In genomic region chr7:73765186-73765903, GRCm38 (mm10) we compare ENCODE assay signal across 18 mouse cellular contexts. TPM values are rescaled to one million over a fixed set of nuclear protein-coding genes. Genes with fewer than 3 reads are reported as not detected.
DNase-seq lines count a peak whose midpoint lies in the region; ATAC-seq and TF ChIP-seq lines count a peak whose summit lies in the region.
"Had no signal": no experiment of that assay in that cellular context is flagged by ENCODE, and none has a peak within 500 bp of the region (broad histone marks: within the 10 kb centered on the region; RNA-seq: fewer than 3 reads in every experiment).

No protein-coding gene starts in this region.

- no peak for TF ChIP-seq EP300 in heart, adult 2 months (IDR thresholded peaks at IDR 0.05; ENCODE audit: insufficient read depth, low read depth, low read length)

- no peak for TF ChIP-seq POLR2A in heart, adult 2 months (IDR thresholded peaks at IDR 0.05; ENCODE audit: insufficient read depth, low read depth, low read length)
- TF ChIP-seq POLR2A in thymus, adult 2 months (IDR thresholded peaks at IDR 0.05; ENCODE audit: control insufficient read depth, extremely low read depth, insufficient read depth, low read length, poor library complexity) = no peak

- intact Hi-C loops in heart, adult 2 months (cut with DNase I) = no loop called here

- TF ChIP-seq CTCF in heart, adult 2 months (IDR thresholded peaks at IDR 0.05) = no peak
- TF ChIP-seq CTCF in thymus, adult 2 months (IDR thresholded peaks at IDR 0.05; ENCODE audit: borderline replicate concordance, control insufficient read depth, extremely low read depth, insufficient read depth, low read length, poor library complexity) = no peak

- ATAC-seq in erythroblast, adult 5-6 weeks (replicated peaks; ENCODE audit: low FRiP score, poor library complexity, severe bottlenecking) = peak; percentile 43; the same call in 1 of the 2 replicates
- ATAC-seq in liver, embryonic 15.5 days (ENCODE audit: insufficient read depth) = peak; percentile 88
- no peak for ATAC-seq in midbrain, embryonic 14.5 days (ENCODE audit: low FRiP score, low TSS enrichment)
- ATAC-seq: forebrain, embryonic 16.5 days; hindbrain, embryonic 16.5 days had no signal

- H3K79me2 ChIP-seq in heart, adult 2 months (replicated peaks; ENCODE audit: control insufficient read depth, insufficient read depth, low read length) = peaks cover 2% of the 10 kb centered on the region; the same call in 1 of the 2 replicates

- peak overlapping the region; percentile 16; the same call in 1 of the 2 replicates for H3K27ac ChIP-seq in heart, embryonic 10.5 days
- H3K27ac ChIP-seq in heart, adult 2 months = no peak overlapping the region; the same call in 1 of the 2 replicates
- H3K27ac ChIP-seq in liver, embryonic 15.5 days (replicated peaks) = peak overlapping the region; percentile 67
- no peak overlapping the region for H3K27ac ChIP-seq in thymus, adult 2 months (ENCODE audit: control insufficient read depth, insufficient read depth, low read length)
- no peak overlapping the region for H3K27ac ChIP-seq in midbrain, embryonic 14.5 days (replicated peaks; ENCODE audit: low read depth, low read length)
- H3K27ac ChIP-seq: gastrocnemius, adult 2 months; layer of hippocampus, adult 2 months; left cerebral cortex, adult 2 months; limb, embryonic 15.5 days had no signal

- H3K9me3 ChIP-seq in heart, embryonic 10.5 days = no peaks in the 10 kb centered on the region
- H3K9me3 ChIP-seq in liver, embryonic 15.5 days (replicated peaks) = no peaks in the 10 kb centered on the region
- H3K9me3 ChIP-seq in midbrain, embryonic 14.5 days (ENCODE audit: control insufficient read depth, low read length) = no peaks in the 10 kb centered on the region; the same call in 1 of the 2 replicates
- H3K9me3 ChIP-seq: limb, embryonic 15.5 days had no signal

- DNase-seq in heart, embryonic 10.5 days (ENCODE audit: low spot score) = peak; percentile 79
- DNase-seq in heart, adult 2 months = no peak
- peak; percentile 84 for DNase-seq in 416B (ENCODE audit: low read depth)
- no peak for DNase-seq in retina, embryonic 14.5 days (ENCODE audit: low spot score)
- DNase-seq in thymus, adult 2 months = no peak
- no peak for DNase-seq in midbrain, embryonic 14.5 days
- DNase-seq: adrenal gland, adult 8-10 months; cerebellum, postnatal 36 days; right cerebral cortex, postnatal 25 days; thymus, postnatal 25 days had no signal

- H3K4me2 ChIP-seq in liver, embryonic 15.5 days = no peak overlapping the region; the same call in 1 of the 2 replicates
- H3K4me2 ChIP-seq in midbrain, embryonic 14.5 days (ENCODE audit: low read length) = no peak overlapping the region
- H3K4me2 ChIP-seq: limb, embryonic 15.5 days had no signal

- peaks cover 9% of the 10 kb centered on the region for H3K4me1 ChIP-seq in heart, embryonic 10.5 days
- H3K4me1 ChIP-seq in heart, adult 2 months (ENCODE audit: control insufficient read depth, insufficient read depth, low read length) = peaks cover 7% of the 10 kb centered on the region
- H3K4me1 ChIP-seq in liver, embryonic 15.5 days (replicated peaks) = peaks cover 19% of the 10 kb centered on the region
- no peaks in the 10 kb centered on the region for H3K4me1 ChIP-seq in thymus, adult 2 months (replicated peaks; ENCODE audit: control insufficient read depth, insufficient read depth, low read length)
- H3K4me1 ChIP-seq in midbrain, embryonic 14.5 days (ENCODE audit: control insufficient read depth, insufficient read depth, low read length) = no peaks in the 10 kb centered on the region
- H3K4me1 ChIP-seq: limb, embryonic 15.5 days had no signal

- WGBS in heart, embryonic 10.5 days = 43% methylated on average over 7 of the region's 7 CpGs
- 17% methylated on average over 7 of the region's 7 CpGs for WGBS in heart, adult 2 months
- 11% methylated on average over 7 of the region's 7 CpGs for WGBS in liver, embryonic 15.5 days (ENCODE audit: insufficient replicate concordance)
- 61% methylated on average over 7 of the region's 7 CpGs for WGBS in thymus, adult 2 months
- 85% methylated on average over 7 of the region's 7 CpGs for WGBS in midbrain, embryonic 14.5 days

- no peak overlapping the region for H3K4me3 ChIP-seq in heart, embryonic 10.5 days
- no peak overlapping the region for H3K4me3 ChIP-seq in heart, adult 2 months
- no peak overlapping the region for H3K4me3 ChIP-seq in liver, embryonic 15.5 days (replicated peaks)
- no peak overlapping the region for H3K4me3 ChIP-seq in thymus, adult 2 months (ENCODE audit: control insufficient read depth, insufficient read depth, low read length)
- no peak overlapping the region for H3K4me3 ChIP-seq in midbrain, embryonic 14.5 days (replicated peaks; ENCODE audit: low read depth, low read length)
- H3K4me3 ChIP-seq: gastrocnemius, adult 2 months; layer of hippocampus, adult 2 months; left cerebral cortex, adult 2 months; limb, embryonic 15.5 days had no signal

- no peak overlapping the region for H3K9ac ChIP-seq in heart, adult 2 months (ENCODE audit: low read depth, low read length)
- H3K9ac ChIP-seq in liver, embryonic 15.5 days = no peak overlapping the region
- H3K9ac ChIP-seq in midbrain, embryonic 14.5 days (replicated peaks; ENCODE audit: low read length) = no peak overlapping the region
- H3K9ac ChIP-seq: limb, embryonic 15.5 days had no signal

- H3K27me3 ChIP-seq in heart, embryonic 10.5 days (ENCODE audit: insufficient read depth, poor library complexity, severe bottlenecking) = no peaks in the 10 kb centered on the region
- no peaks in the 10 kb centered on the region for H3K27me3 ChIP-seq in heart, adult 2 months (ENCODE audit: control insufficient read depth, insufficient read depth, low read length)
- H3K27me3 ChIP-seq in liver, embryonic 15.5 days = no peaks in the 10 kb centered on the region
- no peaks in the 10 kb centered on the region for H3K27me3 ChIP-seq in thymus, adult 2 months (ENCODE audit: control insufficient read depth, insufficient read depth, low read length)
- no peaks in the 10 kb centered on the region for H3K27me3 ChIP-seq in midbrain, embryonic 14.5 days (ENCODE audit: control insufficient read depth, insufficient read depth, low read length)
- H3K27me3 ChIP-seq: limb, embryonic 15.5 days had no signal

- H3K36me3 ChIP-seq in heart, embryonic 10.5 days = 0 out of 2 replicates have a peak, but pooled peaks cover 7% of the 10 kb centered on the region
- H3K36me3 ChIP-seq in heart, adult 2 months (ENCODE audit: control insufficient read depth, insufficient read depth, low read length) = peaks cover 4% of the 10 kb centered on the region; the same call in 1 of the 2 replicates
- no peaks in the 10 kb centered on the region for H3K36me3 ChIP-seq in liver, embryonic 15.5 days (replicated peaks)
- H3K36me3 ChIP-seq in thymus, adult 2 months (ENCODE audit: control insufficient read depth, insufficient read depth, low read length) = no peaks in the 10 kb centered on the region
- no peaks in the 10 kb centered on the region for H3K36me3 ChIP-seq in midbrain, embryonic 14.5 days (ENCODE audit: control insufficient read depth, insufficient read depth, low read length)

RNA-seq across cellular contexts. Expression of gene Fam174b, which starts 25.2 kb away (rescaled TPM):
- polyA plus RNA-seq in heart, embryonic 10.5 days (2016; fragmentation: Nextera tagmentation; extraction: Ambion mirVana) = 21.0 and 24.1 TPM in 2 replicates
- total RNA-seq in heart, adult 2 months (2021) = 100 to 1,000 TPM; 175 to 193 TPM
- polyA plus RNA-seq in heart, adult 2 months (2012; rRNA removed) = 149 and 207 TPM in 2 replicates
- not detected in 2 replicates for total RNA-seq in erythroblast, adult 5-6 weeks (2015; ENCODE audit: low replicate concordance)
- total RNA-seq in erythroblast, adult 5-6 weeks (2017; ENCODE audit: low replicate concordance) = 0.68 and 1.5 TPM in 2 replicates
- 3.5 and 3.9 TPM in 2 replicates for polyA plus RNA-seq in liver, embryonic 15.5 days (2015; fragmentation: Nextera tagmentation; extraction: Ambion mirVana)
- polyA plus RNA-seq in thymus, adult 2 months (2012; rRNA removed) = 7.0 and 13.2 TPM in 2 replicates
- polyA plus RNA-seq in midbrain, embryonic 14.5 days (2014; fragmentation: Nextera tagmentation; extraction: Ambion mirVana) = 18.9 and 26.7 TPM in 2 replicates

Comparison
In these comparisons a context has a peak if more than half of its experiments do, and no peak if none do; other contexts are left out.
1. DNase-seq: peak in heart, embryonic 10.5 days (single experiment) and 416B (single experiment); none in heart, adult 2 months (0 of 2), retina, embryonic 14.5 days (single experiment), thymus, adult 2 months (single experiment) and midbrain, embryonic 14.5 days (single experiment).
2. H3K27ac ChIP-seq: peak in heart, embryonic 10.5 days (single experiment) and liver, embryonic 15.5 days (single experiment); none in heart, adult 2 months (single experiment), thymus, adult 2 months (single experiment) and midbrain, embryonic 14.5 days (single experiment).